30 mouse cellular contexts compared by ENCODE assay signal in the genomic region with DNA sequence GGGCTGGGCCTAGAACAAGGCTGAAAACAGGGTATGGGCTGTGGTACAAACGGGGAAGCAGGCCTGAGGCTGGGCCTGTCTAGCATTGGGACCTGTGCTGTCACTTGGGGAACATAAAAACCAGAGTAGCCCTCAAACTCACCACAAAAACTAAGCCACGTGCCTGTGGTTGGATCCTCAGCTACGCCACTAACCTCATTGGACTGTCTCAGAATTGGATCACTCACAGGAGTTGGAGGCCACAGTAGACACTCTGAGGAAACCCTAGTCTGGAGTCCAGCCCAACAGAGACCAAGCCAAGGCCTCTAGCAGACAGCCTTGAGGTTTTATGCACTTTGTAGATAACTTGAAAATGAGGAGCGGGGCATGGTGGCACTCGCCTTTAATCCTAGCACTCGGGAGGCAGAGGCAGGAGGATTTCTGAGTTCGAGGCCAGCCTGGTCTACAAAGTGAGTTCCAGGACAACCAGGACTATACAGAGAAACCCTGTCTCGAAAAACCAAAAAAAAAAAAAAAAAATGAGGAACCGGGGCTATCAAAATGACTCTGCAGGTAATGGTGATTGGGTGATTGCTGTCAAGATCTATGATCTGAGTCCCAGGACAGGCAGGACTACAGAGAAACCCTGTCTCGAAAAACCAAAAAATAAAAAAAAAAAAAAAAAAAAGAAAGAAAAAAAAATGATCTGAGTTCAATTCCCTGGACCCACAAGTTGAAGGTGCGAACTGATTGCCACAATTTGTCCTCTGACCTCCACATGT. TPM values are rescaled to one million over a fixed set of nuclear protein-coding genes. Genes with fewer than 3 reads are reported as not detected.
A peak's percentile ranks its signal among the peaks of the same experiment; 100 is the strongest.
DNase-seq lines count a peak whose midpoint lies in the region; ATAC-seq and TF ChIP-seq lines count a peak whose summit lies in the region.
"Had no signal": no experiment of that assay in that cellular context is flagged by ENCODE, and none has a peak within 500 bp of the region (broad histone marks: within the 10 kb centered on the region; RNA-seq: fewer than 3 reads in every experiment).

No protein-coding gene starts in this region.

- ATAC-seq in megakaryocyte-erythroid progenitor cell, adult 5-6 weeks (replicated peaks; ENCODE audit: low FRiP score, low TSS enrichment, poor library complexity, severe bottlenecking) = 0 out of 2 replicates have a peak, but pooled peaks have one; percentile 37
- ATAC-seq in liver, embryonic 12.5 days = no peak
- no peak for ATAC-seq in activated CD4-positive, CD25-positive, alpha-beta regulatory T cell, adult 4 months
- ATAC-seq: forebrain, embryonic 14.5 days; hindbrain, embryonic 16.5 days; intestine, embryonic 16.5 days; midbrain, embryonic 15.5 days; Patski had no signal

- no peak for TF ChIP-seq CTCF in gastrocnemius, adult 2 months (IDR thresholded peaks at IDR 0.05)
- TF ChIP-seq CTCF in MEL (IDR thresholded peaks at IDR 0.05 in 2 of 3, conservative IDR thresholded peaks at IDR 0.05 in 1 of 3; ENCODE audit: control insufficient read depth in 1 of 3, insufficient read depth in 1 of 3, low read depth in 2 of 3, low read length in 3 of 3, poor library complexity in 1 of 3, severe bottlenecking in 1 of 3) = no peak

- H3K4me2 ChIP-seq in liver, embryonic 12.5 days = no peak overlapping the region
- H3K4me2 ChIP-seq: embryonic facial prominence, embryonic 15.5 days; limb, embryonic 13.5 days; liver, embryonic 13.5 days; midbrain, embryonic 15.5 days; neural tube, embryonic 15.5 days had no signal

- no peaks in the 10 kb centered on the region for H3K27me3 ChIP-seq in MEL (ENCODE audit: control insufficient read depth in 1 of 2, insufficient read depth in 2 of 2, low read length in 2 of 2)
- H3K27me3 ChIP-seq in liver, embryonic 12.5 days (replicated peaks) = peaks cover 10% of the 10 kb centered on the region
- H3K27me3 ChIP-seq: embryonic facial prominence, embryonic 15.5 days; limb, embryonic 13.5 days; liver, embryonic 13.5 days; midbrain, embryonic 15.5 days; neural tube, embryonic 15.5 days; Patski had no signal

- no peak for TF ChIP-seq RAD21 in MEL (IDR thresholded peaks at IDR 0.05; ENCODE audit: low read depth, low read length)

- H3K9ac ChIP-seq in MEL (ENCODE audit: control insufficient read depth, low read depth, low read length, poor library complexity, severe bottlenecking) = no peak overlapping the region
- H3K9ac ChIP-seq in liver, embryonic 12.5 days = no peak overlapping the region
- H3K9ac ChIP-seq: embryonic facial prominence, embryonic 15.5 days; limb, embryonic 13.5 days; liver, embryonic 13.5 days; midbrain, embryonic 15.5 days; neural tube, embryonic 15.5 days had no signal

- no peak for TF ChIP-seq EP300 in MEL (IDR thresholded peaks at IDR 0.05; ENCODE audit: low read depth in 1 of 2, low read length in 2 of 2)

- no peak for TF ChIP-seq POLR2A in MEL (IDR thresholded peaks at IDR 0.05; ENCODE audit: control insufficient read depth in 1 of 2, insufficient read depth in 1 of 2, low read depth in 1 of 2, low read length in 2 of 2, poor library complexity in 1 of 2)

- no peak overlapping the region for H3K4me3 ChIP-seq in gastrocnemius, adult 2 months
- H3K4me3 ChIP-seq in MEL (ENCODE audit: control insufficient read depth in 1 of 2, insufficient read depth in 1 of 2, low read depth in 2 of 2, low read length in 2 of 2) = no peak overlapping the region
- H3K4me3 ChIP-seq in brown adipose tissue, adult 24 weeks (ENCODE audit: insufficient read depth, low read depth, low read length) = no peak overlapping the region
- H3K4me3 ChIP-seq in liver, embryonic 12.5 days = no peak overlapping the region
- H3K4me3 ChIP-seq: embryonic facial prominence, embryonic 15.5 days; heart, embryonic 10.5 days; hindbrain, embryonic 10.5 days; limb, embryonic 13.5 days; liver, embryonic 13.5 days; midbrain, embryonic 15.5 days; neural tube, embryonic 15.5 days had no signal

- no peaks in the 10 kb centered on the region for H3K79me2 ChIP-seq in MEL (ENCODE audit: control insufficient read depth, insufficient read depth, low read length, poor library complexity)

- WGBS in liver, embryonic 12.5 days (ENCODE audit: insufficient replicate concordance) = 53% methylated on average over 11 of the region's 11 CpGs

- H3K36me3 ChIP-seq in MEL (ENCODE audit: control insufficient read depth in 1 of 2, insufficient read depth in 2 of 2, low read length in 2 of 2) = peaks cover 0 to 6% of the 10 kb centered on the region in 2 experiments; a peak in 2 of 4 replicates
- no peaks in the 10 kb centered on the region for H3K36me3 ChIP-seq in liver, embryonic 12.5 days
- H3K36me3 ChIP-seq: embryonic facial prominence, embryonic 15.5 days; heart, embryonic 10.5 days; hindbrain, embryonic 10.5 days; limb, embryonic 13.5 days; liver, embryonic 13.5 days; midbrain, embryonic 15.5 days; neural tube, embryonic 15.5 days had no signal

- peaks cover 4 to 16% of the 10 kb centered on the region in 2 experiments for H3K4me1 ChIP-seq in MEL (ENCODE audit: control insufficient read depth in 1 of 2, insufficient read depth in 2 of 2, low read length in 2 of 2)
- peaks cover 9% of the 10 kb centered on the region for H3K4me1 ChIP-seq in brown adipose tissue, adult 24 weeks (ENCODE audit: control insufficient read depth, insufficient read depth, insufficient read length, low read length)
- H3K4me1 ChIP-seq in liver, embryonic 12.5 days = peaks cover 16% of the 10 kb centered on the region
- H3K4me1 ChIP-seq: embryonic facial prominence, embryonic 15.5 days had no signal

- DNase-seq in gastrocnemius, adult 2 months = peak; percentile 50
- no peak for DNase-seq in gastrocnemius, postnatal 36 days
- peak; percentile 45 for DNase-seq in MEL (ENCODE audit: low read depth, low spot score)
- no peak for DNase-seq in frontal cortex, postnatal 36 days (ENCODE audit: low spot score in 2 of 2)
- DNase-seq: cerebellum, adult 8-10 months; gastrocnemius, postnatal 25 days; kidney, adult 9 months; kidney, postnatal 25 days; layer of hippocampus, postnatal 36 days; liver, embryonic 13.5 days; lung, adult 2 months; lung, postnatal 14 days; right cerebral cortex, adult 18-20 months had no signal

- H3K27ac ChIP-seq in gastrocnemius, adult 2 months = peak overlapping the region; percentile 46
- H3K27ac ChIP-seq in MEL (ENCODE audit: control insufficient read depth, low read depth, low read length) = peak overlapping the region; percentile 0; the same call in 1 of the 2 replicates
- 0 out of 2 replicates have a peak overlapping the region, but pooled peaks have one; percentile 12 for H3K27ac ChIP-seq in brown adipose tissue, adult 24 weeks (replicated peaks; ENCODE audit: low read depth, low read length)
- no peak overlapping the region for H3K27ac ChIP-seq in liver, embryonic 12.5 days
- H3K27ac ChIP-seq: embryonic facial prominence, embryonic 15.5 days; heart, embryonic 10.5 days; hindbrain, embryonic 10.5 days; limb, embryonic 13.5 days; liver, embryonic 13.5 days; midbrain, embryonic 15.5 days; neural tube, embryonic 15.5 days; stomach, postnatal 0 days had no signal

- intact Hi-C loops in gastrocnemius, adult 2 months (cut with DNase I) = no loop called here
- intact Hi-C loops in gastrocnemius, postnatal 36 days (cut with DNase I) = no loop called here

- no peaks in the 10 kb centered on the region for H3K9me3 ChIP-seq in MEL (replicated peaks; ENCODE audit: insufficient read depth, low read length)
- H3K9me3 ChIP-seq in liver, embryonic 12.5 days (replicated peaks) = no peaks in the 10 kb centered on the region
- H3K9me3 ChIP-seq: embryonic facial prominence, embryonic 15.5 days; heart, embryonic 10.5 days; limb, embryonic 13.5 days; liver, embryonic 13.5 days; midbrain, embryonic 15.5 days; neural tube, embryonic 15.5 days had no signal

RNA-seq across cellular contexts. Expression of gene Smtnl2, which starts 10.2 kb away (rescaled TPM):
- 100 to 1,000 TPM; 238 to 342 TPM for total RNA-seq in gastrocnemius, adult 2 months (2021)
- total RNA-seq in gastrocnemius, postnatal 36 days (2021) = 100 to 1,000 TPM; 206 to 299 TPM
- total RNA-seq in MEL (2012; rRNA removed) = 10.9 and 11.1 TPM in 2 replicates
- 10 to 100 TPM in 1 of 2 experiments, not detected in 1; 10.2 TPM for polyA plus RNA-seq in MEL (2012; ENCODE audit: insufficient read depth in 1 of 2, insufficient read length in 2 of 2, low read depth in 1 of 2, low replicate concordance in 2 of 2, missing spikeins in 1 of 2)
- 8.2 and 14.4 TPM in 2 replicates for polyA plus RNA-seq in brown adipose tissue, adult 24 weeks (2012; ENCODE audit: insufficient read depth, insufficient read length, missing spikeins)
- total RNA-seq in megakaryocyte-erythroid progenitor cell, adult 5-6 weeks (2014; fragmentation: Nextera tagmentation) = 0.50 and 0.52 TPM in 2 replicates
- total RNA-seq in megakaryocyte-erythroid progenitor cell, adult 5-6 weeks (2017) = 0.11 TPM in 1 of 2 replicates, not detected in the other
- 11.3 and 12.5 TPM in 2 replicates for polyA plus RNA-seq in liver, embryonic 12.5 days (2016; fragmentation: Nextera tagmentation; extraction: Ambion mirVana)
- not detected for polyA plus RNA-seq in activated CD4-positive, CD25-positive, alpha-beta regulatory T cell, adult 4 months (2017; shearing (Covaris generic))

RNA-seq across cellular contexts. Expression of gene Ggt6, which starts 13.6 kb away (rescaled TPM):
- 1 to 10 TPM in 1 of 2 experiments, under 1 TPM in 1; 0.67 to 5.5 TPM for total RNA-seq in gastrocnemius, adult 2 months (2021)
- 1 to 10 TPM in 1 of 2 experiments, under 1 TPM in 1; 0.28 to 1.0 TPM for total RNA-seq in gastrocnemius, postnatal 36 days (2021)
- total RNA-seq in MEL (2012; rRNA removed) = not detected in 2 replicates
- under 1 TPM in 1 of 2 experiments, not detected in 1; 0.04 TPM for polyA plus RNA-seq in MEL (2012; ENCODE audit: insufficient read depth in 1 of 2, insufficient read length in 2 of 2, low read depth in 1 of 2, low replicate concordance in 2 of 2, missing spikeins in 1 of 2)
- 0.99 TPM in 1 of 2 replicates, not detected in the other for polyA plus RNA-seq in brown adipose tissue, adult 24 weeks (2012; ENCODE audit: insufficient read depth, insufficient read length, missing spikeins)
- total RNA-seq in megakaryocyte-erythroid progenitor cell, adult 5-6 weeks (2014; fragmentation: Nextera tagmentation) = not detected in 2 replicates
- not detected in 2 replicates for total RNA-seq in megakaryocyte-erythroid progenitor cell, adult 5-6 weeks (2017)
- polyA plus RNA-seq in liver, embryonic 12.5 days (2016; fragmentation: Nextera tagmentation; extraction: Ambion mirVana) = 0.12 TPM in 1 of 2 replicates, not detected in the other
- not detected for polyA plus RNA-seq in activated CD4-positive, CD25-positive, alpha-beta regulatory T cell, adult 4 months (2017; shearing (Covaris generic))
- total RNA-seq: layer of hippocampus, postnatal 36 days; left cerebral cortex, postnatal 14 days had no signal
- polyA plus RNA-seq: forebrain, embryonic 14.5 days; heart, embryonic 10.5 days; hindbrain, embryonic 10.5 days; hindbrain, embryonic 16.5 days; liver, embryonic 13.5 days; midbrain, embryonic 15.5 days; neural tube, embryonic 15.5 days had no signal

RNA-seq across cellular contexts. Expression of gene Mybbp1a, which starts 19.5 kb away (rescaled TPM):
- total RNA-seq in gastrocnemius, adult 2 months (2021) = 10 to 100 TPM; 60.2 to 60.9 TPM
- 10 to 100 TPM; 48.6 to 58.9 TPM for total RNA-seq in gastrocnemius, postnatal 36 days (2021)
- 328 and 344 TPM in 2 replicates for total RNA-seq in MEL (2012; rRNA removed)
- 1,000 to 10,000 TPM in 1 of 2 experiments, 100 to 1,000 TPM in 1; 602 to 3,394 TPM for polyA plus RNA-seq in MEL (2012; ENCODE audit: insufficient read depth in 1 of 2, insufficient read length in 2 of 2, low read depth in 1 of 2, low replicate concordance in 2 of 2, missing spikeins in 1 of 2)
- polyA plus RNA-seq in brown adipose tissue, adult 24 weeks (2012; ENCODE audit: insufficient read depth, insufficient read length, missing spikeins) = 23.2 and 24.3 TPM in 2 replicates
- total RNA-seq in megakaryocyte-erythroid progenitor cell, adult 5-6 weeks (2014; fragmentation: Nextera tagmentation) = 215 and 248 TPM in 2 replicates
- 185 and 248 TPM in 2 replicates for total RNA-seq in megakaryocyte-erythroid progenitor cell, adult 5-6 weeks (2017)
- polyA plus RNA-seq in liver, embryonic 12.5 days (2016; fragmentation: Nextera tagmentation; extraction: Ambion mirVana) = 174 and 192 TPM in 2 replicates
- 10 to 100 TPM; 55.5 to 77.9 TPM for polyA plus RNA-seq in activated CD4-positive, CD25-positive, alpha-beta regulatory T cell, adult 4 months (2017; shearing (Covaris generic))

RNA-seq across cellular contexts. Expression of gene Tekt1, which starts 59.5 kb away (rescaled TPM):
- 1 to 10 TPM in 1 of 2 experiments, under 1 TPM in 1; 0.33 to 2.6 TPM for total RNA-seq in gastrocnemius, adult 2 months (2021)
- total RNA-seq in gastrocnemius, postnatal 36 days (2021) = 1 to 10 TPM in 1 of 2 experiments, under 1 TPM in 1; 0.92 to 1.1 TPM
- not detected in 2 replicates for total RNA-seq in MEL (2012; rRNA removed)
- polyA plus RNA-seq in MEL (2012; ENCODE audit: insufficient read depth in 1 of 2, insufficient read length in 2 of 2, low read depth in 1 of 2, low replicate concordance in 2 of 2, missing spikeins in 1 of 2) = not detected
- not detected in 2 replicates for polyA plus RNA-seq in brown adipose tissue, adult 24 weeks (2012; ENCODE audit: insufficient read depth, insufficient read length, missing spikeins)
- total RNA-seq in megakaryocyte-erythroid progenitor cell, adult 5-6 weeks (2014; fragmentation: Nextera tagmentation) = not detected in 2 replicates
- total RNA-seq in megakaryocyte-erythroid progenitor cell, adult 5-6 weeks (2017) = not detected in 2 replicates
- polyA plus RNA-seq in liver, embryonic 12.5 days (2016; fragmentation: Nextera tagmentation; extraction: Ambion mirVana) = 0.08 and 0.12 TPM in 2 replicates
- not detected for polyA plus RNA-seq in activated CD4-positive, CD25-positive, alpha-beta regulatory T cell, adult 4 months (2017; shearing (Covaris generic))
- polyA plus RNA-seq: liver, embryonic 13.5 days; Patski; small intestine, adult 2 months; stomach, postnatal 0 days had no signal

Comparison
In these comparisons a context has a peak if more than half of its experiments do, and no peak if none do; other contexts are left out.
1. DNase-seq: peak in gastrocnemius, adult 2 months (single experiment) and MEL (single experiment); none in gastrocnemius, postnatal 36 days (0 of 2) and frontal cortex, postnatal 36 days (0 of 2).
2. RNA of gene Smtnl2, which starts 10.2 kb away (total RNA-seq): 238 to 342 TPM in gastrocnemius, adult 2 months and 206 to 299 TPM in gastrocnemius, postnatal 36 days; 10.9 to 11.1 TPM in MEL and 0.11 to 0.52 TPM in megakaryocyte-erythroid progenitor cell, adult 5-6 weeks; every median in the first group is over 10 times any median in the second.